Mouse (Mus musculus): ENCODE data around the gene Dzank1.

DNA sequence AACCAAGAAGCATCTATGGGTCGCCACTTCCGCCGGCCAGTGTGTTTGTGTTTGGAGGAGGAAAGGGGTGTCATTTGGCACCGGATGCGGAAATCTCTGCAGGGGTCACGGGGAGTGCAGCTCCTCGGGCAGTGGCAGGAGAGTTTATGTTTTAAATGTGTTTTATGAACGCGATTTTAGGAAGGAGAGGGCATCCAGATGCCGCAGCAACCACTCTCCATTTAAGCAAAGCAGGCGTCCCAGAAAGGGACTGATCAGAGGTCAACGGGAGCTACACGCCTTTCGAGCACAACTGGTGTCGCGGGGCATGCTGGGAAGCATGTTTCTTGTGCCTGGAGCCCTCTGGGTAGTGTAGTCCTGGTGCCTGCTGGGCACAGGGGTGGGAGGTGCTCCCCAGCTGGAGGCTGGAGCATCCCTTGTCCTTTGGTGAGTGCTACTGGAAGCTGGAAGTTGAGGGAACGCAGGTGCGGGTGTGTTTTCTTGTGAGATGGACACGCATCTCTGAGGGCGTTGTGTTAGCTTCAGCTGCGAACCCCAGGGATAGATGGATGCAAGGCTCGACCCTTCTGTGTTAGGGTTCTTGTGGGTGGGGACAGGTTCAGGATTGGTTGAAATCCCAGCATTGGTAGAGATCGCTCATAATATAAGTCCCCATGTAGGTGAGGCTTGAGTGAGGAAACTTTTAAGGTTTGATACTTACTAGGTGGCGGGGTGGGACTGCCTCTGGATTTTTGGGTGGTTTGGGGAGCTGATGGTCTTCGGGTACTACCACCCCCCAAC, 68.0 kb downstream of the Dzank1 start:
- TF ChIP-seq ZC3H11A (IDR thresholded peaks at IDR 0.05; ENCODE audit: borderline replicate concordance, low read depth, low read length) (no peak), CHD2 (IDR thresholded peaks at IDR 0.05; ENCODE audit: low read depth, low read length) (no peak), MAFK (IDR thresholded peaks at IDR 0.05; ENCODE audit: insufficient read depth, low read depth, low read length) (no peak)

Measured in ES-E14 (cell line).